Mouse (Mus musculus): ENCODE data around the gene Spock1.

- TF ChIP-seq CTCF (IDR thresholded peaks at IDR 0.05; ENCODE audit: low read depth, low read length): no peak
- no peak for TF ChIP-seq POLR2A (IDR thresholded peaks at IDR 0.05; ENCODE audit: extremely low read depth, insufficient read depth, low read length)
Measured at GRCm38 (mm10) chr13:57418781-57419180, 489.4 kb downstream of the Spock1 start.

Data from liver, adult 2 months (tissue).